Mouse (Mus musculus): Measurements from ENCODE around the gene St3gal3.

St3gal3 gene

DNA sequence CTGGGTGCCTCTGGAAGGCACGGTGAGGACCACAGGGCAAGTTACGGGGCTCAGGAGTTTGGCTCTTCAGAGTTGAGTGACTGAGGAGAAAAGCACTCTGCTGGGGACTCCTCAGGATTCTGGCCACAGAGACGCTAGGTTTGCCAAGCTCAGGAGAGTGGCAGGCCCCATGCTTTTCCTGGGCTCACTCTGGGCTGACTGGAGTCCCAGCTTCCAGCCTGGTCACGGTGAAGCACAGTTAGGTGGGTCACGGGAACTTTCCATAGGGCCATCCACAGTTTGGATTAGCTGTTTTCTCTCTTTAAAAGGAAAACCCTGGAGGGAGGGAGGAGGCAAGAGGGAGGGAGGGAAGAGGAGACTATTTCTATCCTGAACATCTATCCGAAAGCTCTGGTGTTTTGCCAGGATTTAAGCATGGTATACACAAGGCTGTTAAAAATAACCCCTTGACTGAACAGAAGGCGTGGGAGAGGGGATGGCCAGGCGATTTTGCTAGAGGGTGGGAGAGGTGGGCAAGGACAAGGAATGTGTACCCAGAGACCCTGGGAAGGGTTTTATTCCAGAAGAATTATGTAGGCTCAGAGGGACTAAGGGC lies 149.6 kb downstream of the St3gal3 start:
- DNase-seq (ENCODE audit: low read depth, low spot score) = no peak

DNA sequence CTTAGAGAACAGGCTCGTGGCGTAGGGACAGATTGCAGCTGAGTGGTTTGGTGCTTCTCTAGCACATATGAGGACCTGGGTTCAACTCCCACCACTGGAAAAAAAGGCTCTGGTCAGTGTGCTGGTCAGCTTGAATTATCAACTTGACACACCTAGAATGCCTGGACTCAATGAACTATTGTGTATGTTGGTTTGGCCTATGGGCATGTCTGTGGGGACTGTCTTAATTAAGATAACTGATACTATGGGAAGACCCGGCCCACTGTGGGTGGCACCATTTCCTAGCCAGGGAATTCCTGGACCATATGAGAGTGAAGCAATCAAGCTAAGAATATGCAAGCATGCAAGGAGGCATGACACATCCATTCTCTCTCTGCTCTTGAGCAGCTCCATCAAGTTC lies 150.5 kb downstream of the St3gal3 start:
- no peak for DNase-seq (ENCODE audit: low read depth, low spot score)

DNA sequence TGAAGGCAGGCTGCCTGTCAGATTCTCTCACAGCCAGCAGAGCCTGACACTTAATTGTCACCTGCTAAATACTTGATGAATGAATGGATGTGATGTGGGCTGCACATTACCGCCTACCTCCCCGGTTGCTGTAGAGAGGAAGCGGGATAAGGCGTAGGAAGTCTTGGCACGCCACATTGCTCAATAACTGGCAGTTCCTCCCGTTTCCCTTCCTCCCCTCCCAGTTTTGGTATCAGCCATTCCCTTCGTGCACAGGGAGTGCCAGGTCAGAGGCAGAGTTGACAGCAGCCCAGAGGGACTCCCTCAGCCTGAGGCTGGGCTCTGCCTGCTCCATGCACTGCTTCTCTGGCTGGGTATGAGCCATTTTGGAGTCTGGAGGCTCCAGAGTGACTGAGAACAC lies 152.0 kb downstream of the St3gal3 start:
- DNase-seq (ENCODE audit: low read depth, low spot score) = no peak

DNA sequence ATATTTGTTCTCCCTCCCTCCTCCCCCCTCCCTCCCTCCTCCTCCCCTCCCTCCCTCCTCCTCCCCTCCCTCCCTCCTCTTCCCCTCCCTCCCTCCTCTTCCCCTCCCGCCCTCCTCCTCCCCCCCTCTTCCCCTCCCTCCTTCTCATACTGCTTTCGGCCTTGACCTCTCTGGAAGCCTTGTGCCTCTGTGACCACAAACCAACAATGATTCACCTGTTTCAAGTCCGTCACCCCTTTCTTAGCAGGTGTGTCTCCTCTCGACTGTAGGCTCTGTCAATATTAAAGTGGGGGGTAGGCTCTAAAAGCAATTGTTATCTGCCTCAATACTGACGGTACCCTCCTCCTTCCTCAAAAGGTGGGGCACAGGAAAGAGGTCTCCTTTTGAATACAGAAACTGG lies 153.2 kb downstream of the St3gal3 start:
- no peak for DNase-seq (ENCODE audit: low read depth, low spot score)

DNA sequence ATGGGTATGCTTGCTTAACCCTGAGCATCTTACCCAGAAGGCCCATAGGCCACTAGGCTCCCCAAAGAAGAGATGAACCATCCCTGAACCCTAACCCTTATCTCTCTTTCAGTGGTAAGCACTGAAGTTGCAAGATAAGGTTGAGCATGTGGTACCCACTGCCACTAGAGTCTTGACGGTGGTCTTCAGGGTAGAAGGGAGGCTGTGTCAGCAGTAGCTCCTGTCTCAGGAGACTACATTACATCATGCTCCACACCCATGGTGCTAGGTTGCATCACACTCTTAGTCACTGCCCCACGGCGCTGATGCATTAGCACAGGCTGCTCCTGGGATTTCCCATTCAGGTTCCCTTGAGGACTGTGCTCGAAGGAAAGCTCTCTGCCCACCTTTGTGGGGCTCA lies 154.6 kb downstream of the St3gal3 start:
- DNase-seq (ENCODE audit: low read depth, low spot score) = no peak

DNA sequence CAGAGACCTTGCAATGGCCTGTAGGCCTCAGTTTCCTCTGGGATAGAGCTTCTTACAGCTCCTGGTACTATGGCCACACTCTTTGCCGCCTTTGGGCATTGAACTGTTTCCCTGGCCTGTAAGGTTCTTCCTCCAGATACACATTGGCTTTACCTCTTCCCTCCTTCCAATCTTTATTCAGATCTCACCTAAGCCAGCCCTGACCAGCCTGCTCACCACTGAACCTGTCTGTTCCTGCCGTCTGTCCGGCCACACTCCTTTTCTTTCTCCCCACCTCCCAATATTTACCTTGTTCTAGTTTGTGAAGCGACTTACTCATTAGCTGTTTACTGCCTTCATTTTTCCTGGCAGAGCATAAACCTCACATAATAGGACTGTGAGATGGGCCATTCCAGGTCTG lies 155.5 kb downstream of the St3gal3 start:
- DNase-seq (ENCODE audit: low read depth, low spot score) = no peak

DNA sequence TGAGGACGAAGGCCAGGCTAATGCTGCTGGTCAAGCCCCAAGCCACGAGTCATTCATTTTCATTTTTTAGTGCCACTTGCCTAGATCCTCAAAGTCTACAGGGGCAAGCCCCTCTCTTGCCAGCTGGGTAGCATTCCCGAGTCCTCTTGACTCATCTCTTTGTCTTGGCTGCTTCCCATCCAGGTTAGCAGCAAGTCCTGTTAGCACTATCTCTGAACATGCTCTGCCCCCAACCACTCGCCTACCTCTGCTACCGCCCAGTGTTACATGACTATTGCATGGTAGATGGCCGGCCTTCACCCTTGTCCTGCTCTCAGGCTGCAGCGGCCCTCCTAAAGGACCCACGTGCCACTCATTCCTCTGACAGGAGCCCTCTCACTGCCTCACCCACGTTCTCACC lies 156.4 kb downstream of the St3gal3 start:
- DNase-seq (ENCODE audit: low read depth, low spot score) = no peak

DNA sequence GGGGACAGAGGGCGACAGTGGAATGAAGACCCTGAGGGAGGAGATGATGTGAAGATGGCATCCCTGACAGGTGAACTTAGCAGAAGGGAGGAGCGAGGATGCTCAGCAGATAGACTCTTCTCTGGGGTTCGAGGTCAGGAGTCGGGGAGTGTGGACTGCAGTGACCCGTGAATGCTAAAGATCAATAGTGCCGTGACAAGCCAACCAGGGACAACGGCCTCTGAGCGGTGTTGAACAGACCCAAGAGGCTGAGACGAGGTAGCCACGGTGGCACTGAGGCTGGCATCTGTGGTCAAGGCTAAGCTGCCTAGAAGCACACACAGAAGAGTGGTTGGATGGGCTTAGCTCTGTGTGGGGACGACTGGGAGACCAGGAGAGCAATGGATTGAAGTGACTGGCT lies 156.9 kb downstream of the St3gal3 start:
- no peak for DNase-seq (ENCODE audit: low read depth, low spot score)

DNA sequence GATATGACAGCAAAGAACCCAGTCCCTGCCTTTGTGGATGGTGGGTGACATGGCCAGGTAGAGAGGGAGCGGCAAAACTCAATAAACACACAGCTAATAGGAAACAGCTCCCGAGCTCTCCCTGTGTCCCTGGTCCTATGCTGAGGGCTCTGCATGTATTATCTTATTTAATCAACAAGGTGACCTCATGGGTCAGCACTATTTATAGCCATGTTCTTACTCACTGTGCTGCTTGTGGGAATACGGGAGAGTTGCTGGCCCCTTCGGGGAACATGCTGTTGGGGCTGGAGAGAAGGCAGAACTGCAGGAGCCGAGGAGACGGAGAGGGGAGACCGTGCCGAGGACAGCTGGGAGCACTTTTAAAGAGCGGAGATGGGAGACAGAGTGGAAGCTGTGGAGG lies 157.3 kb downstream of the St3gal3 start:
- DNase-seq (ENCODE audit: low read depth, low spot score) = no peak

DNA sequence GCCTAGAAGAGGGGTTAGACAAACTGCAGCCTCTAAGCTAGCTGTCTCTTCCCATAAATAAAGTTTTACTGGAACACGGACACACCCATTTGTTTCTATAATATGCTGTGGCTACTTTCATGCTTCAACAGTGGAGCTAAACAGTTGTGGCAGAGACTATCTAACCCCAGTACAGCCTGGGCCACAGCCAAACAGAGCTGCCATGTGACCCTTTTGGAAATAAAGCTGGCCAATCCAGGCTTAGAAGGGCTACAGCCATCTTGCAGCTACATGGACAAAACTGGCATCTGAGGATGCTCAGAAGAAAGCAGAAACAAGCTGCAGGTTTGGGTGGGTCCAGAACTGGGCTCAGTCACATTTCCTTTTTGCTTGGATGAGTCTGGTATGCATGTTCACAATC lies 158.9 kb downstream of the St3gal3 start:
- DNase-seq (ENCODE audit: low read depth, low spot score) = no peak

DNA sequence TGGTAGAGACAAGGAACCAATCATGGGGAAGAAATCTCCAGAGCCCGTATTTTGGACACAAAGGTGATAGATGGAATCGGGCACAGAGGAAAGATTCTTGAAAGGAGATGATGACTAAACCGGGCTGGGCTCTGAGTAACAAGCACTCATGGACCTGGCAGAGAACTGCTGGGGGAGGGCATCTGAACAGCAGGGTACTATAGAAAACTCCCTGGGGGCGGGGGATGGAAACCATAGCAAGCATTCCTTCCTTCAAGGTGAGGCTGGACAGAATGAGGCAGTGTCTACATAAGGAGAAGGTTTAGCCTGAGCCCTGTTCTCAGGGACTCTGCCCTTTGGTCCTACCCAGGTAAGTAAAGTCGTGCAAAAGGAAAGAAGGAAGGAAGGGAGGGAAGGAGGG lies 160.0 kb downstream of the St3gal3 start:
- no peak for DNase-seq (ENCODE audit: low read depth, low spot score)

DNA sequence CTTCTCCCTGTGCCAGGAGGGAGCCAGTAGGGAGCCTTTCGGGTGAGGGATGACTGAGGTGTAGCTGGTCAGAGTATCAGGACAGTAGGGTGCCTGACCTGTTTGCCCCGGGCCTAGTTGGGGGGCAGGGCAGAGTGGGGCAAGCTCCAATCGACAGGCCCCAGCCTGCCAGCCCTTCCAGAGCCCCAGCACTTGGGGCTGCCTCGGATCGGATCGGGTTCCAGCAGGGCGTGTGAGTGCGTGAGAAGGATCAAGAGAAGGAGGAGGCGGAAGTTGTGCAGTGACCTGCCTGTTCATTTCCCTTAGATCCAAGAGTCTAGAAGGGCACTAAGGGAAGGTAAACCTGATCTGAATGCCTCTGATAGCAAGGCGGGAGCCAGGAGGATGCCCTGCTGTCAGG lies 161.7 kb downstream of the St3gal3 start:
- DNase-seq (ENCODE audit: low read depth, low spot score) = no peak

DNA sequence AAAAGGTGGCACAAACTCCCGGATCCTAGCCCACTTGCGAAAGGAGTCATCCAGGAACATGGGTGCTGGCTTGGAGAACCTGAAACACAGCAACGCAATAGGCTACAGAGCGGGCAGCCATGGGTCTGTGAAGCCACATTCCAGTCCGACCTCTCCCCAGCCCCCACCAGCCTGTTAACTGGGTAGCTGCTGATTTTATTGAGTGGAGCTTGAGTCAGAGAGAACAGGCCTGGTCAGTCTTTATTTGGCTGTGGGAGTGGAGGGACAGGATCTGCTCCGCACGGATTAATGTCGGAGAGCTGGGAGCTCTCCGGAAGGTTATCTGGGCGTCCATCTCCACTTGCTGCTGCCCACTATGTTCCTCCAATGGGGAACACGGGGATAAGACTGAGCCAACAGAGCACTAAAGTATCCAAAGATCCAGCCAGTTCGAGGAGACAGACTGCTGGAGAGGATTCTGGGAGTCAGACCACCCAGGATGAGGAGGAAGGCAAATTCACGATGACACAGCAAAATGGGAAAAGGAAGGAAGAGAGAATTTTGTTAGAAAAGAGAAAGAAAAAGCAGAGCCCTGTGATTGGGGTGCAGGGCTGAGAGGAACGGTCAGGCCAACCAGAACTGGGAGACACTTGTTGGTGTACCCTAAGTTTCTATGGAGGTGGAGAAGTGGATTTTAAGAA lies 170.2 kb downstream of the St3gal3 start:
- DNase-seq (ENCODE audit: low read depth, low spot score) = no peak

DNA sequence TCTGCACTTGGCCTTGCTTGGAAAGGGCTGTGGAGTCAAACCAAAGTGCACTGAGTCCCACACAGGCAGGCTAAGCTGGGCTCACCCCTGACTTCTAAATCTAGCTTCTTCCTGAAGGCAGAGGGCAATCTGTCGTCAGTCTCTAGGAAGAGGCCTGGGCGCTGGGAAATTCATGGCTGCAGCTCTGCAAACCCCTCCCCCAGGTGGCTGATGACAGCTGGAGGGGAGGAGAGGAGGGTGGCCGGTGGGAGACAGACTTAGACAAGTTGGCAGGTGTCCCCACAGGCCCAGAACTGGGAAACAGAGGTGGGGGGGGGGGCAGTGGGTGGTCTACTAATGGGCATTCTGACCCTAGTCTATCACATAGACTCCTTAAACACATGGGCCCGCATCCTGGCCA lies 177.2 kb downstream of the St3gal3 start:
- no peak for DNase-seq (ENCODE audit: low read depth, low spot score)

DNA sequence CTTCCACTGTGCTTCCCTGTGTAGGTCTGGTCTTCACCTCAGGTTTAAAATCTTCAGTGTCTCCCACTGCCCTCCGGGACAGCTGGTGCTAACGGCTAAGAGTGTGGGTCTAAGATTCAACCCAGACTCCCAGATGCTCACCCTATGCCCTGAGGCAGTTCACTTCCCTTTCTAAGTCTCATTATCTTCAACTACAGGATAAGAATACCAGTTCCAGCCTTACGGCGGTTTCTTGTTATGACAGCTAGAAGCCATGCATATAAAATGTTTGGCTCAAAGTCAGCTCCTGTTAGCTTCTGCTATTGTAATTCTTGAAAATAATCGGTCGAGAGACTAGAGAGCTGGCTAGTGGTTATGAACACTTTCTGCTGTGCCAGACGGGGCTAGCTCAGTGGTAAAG lies 187.2 kb downstream of the St3gal3 start:
- no peak for DNase-seq (ENCODE audit: low read depth, low spot score)

DNA sequence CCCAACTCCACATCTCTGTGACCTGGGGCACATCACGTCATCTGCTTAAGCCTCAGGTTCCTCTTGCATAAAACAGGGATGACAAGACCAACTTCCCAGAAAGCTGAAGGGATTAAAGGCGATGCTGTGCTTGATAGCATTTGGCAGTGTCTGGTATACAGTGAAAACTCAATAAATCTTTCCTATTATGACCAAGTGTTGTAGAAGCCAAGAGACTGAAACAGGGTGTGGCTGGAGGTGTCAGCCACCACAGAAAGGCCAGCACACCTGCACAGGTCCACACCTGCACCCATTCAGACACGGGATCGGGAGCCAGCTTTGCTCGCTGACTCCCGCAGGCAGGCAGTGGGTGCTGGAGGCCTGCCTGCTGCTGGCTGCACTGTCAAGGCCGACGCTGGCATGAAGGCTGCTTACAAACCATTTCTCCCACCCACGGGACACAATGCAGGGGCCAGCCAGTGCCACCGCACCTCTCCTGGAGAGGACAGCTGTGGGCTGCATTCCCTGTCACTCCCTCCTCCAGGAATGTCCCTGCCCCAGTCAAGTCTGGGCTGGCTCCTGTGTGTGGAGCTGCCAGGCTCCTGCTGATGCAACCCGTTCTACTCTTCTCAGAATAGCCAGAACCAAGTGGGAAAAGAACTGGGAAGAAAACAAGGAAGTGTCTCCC lies 187.9 kb downstream of the St3gal3 start:
- DNase-seq (ENCODE audit: low read depth, low spot score) = no peak

DNA sequence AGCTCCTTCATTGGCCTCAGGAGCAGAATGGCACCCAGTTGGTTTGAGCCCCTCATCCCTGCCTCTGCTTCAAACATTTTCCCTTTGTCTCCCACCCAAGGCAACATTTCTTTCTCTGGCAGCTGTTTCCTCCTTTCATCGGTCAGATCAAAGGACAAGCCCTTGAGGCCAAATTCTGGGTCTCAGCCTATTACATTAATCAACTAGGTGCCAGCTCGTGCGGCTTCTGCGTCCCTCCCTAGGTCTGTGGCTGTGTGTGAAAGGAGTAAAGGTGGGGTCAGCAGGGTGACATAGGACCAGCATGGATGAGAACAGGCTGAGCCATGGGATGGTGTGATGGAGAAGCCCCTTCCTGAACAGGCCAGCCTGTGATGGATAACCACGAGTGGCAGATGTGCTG lies 191.4 kb downstream of the St3gal3 start:
- DNase-seq (ENCODE audit: low read depth, low spot score) = no peak

DNA sequence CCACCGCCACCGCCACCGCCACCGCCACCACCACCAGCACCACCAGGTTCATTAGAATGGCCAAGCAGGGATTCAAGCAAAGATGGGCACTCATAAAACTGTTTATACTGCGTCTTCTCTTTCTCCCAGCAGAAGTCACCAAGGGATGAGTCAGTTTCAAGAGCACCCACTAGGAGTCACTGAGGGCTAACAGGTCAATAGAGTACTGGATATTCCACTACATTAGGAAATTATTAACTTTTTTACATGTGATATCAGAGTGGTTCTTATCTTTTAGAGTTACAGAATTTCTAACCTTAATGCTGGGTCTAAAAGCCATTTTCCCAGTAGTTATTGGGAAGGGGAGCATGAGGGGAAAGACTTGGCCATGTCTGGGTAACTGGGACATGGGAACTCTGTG lies 197.8 kb downstream of the St3gal3 start:
- no peak for DNase-seq (ENCODE audit: low read depth, low spot score)

DNA sequence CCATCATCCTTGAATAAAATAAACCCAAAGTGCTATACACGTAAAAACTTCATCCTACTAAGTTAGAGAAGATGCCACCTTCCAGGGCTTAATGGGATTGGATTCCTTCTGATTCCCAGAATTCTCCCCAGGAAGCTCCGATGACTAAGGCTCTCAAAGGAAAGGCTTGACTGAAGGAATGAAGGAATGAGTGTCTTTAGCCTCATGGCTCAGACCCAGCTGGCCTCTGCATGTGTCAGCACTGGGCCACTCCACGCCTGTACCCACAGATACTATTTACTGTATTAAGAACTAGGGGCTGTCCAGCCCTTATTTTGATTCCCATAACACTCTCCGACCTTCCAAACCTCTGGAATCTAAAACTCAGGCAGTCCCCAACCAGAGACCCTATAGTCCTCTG lies 200.6 kb downstream of the St3gal3 start:
- no peak for DNase-seq (ENCODE audit: low read depth, low spot score)

DNA sequence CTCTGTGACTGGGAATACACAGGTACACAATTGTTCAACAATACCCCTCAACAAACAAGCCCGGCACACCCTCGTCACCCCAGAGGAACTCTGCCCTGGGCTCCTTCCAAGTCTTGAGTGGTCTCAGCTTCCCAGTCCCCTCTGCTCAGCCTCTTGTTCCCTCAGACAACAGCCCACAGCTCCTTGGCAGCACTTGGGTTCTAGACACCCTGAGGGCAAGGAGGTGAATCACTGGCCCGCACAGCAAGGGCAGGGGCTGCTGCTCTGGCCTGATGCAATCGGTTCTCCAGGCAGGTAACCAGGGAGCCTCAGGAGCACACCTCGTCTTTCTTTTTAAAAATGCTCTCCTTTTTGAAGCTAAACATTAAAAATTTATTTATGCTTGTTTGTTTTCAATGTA lies 201.5 kb downstream of the St3gal3 start:
- no peak for DNase-seq (ENCODE audit: low read depth, low spot score)

DNA sequence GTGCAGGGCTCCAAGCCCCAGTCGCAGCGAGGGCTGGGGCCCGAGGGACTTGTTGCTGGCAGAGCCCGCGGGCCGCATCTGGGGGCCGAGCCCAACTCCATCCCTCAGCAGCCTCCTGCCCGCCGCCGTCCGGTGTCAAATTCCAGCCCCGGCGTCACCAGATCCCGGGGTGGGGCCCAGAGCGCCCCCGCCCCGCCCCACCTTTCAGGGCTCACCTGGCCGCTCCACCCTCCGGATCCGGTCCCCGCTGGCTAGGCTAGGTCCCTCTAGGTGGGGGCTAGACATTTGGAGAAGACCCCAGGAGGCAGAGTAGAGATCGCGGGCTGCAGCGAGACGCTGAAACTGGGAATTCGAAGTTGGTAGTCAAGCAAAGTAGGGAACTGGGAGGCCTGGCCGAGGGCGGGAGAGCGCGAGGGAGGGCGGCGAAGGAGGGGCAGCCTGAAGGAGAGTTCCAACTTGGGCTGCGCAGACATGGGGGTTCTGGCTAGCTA lies 205.3 kb downstream of the St3gal3 start, which contains the start of gene Artn:
TSS of gene Artn (minus strand) at position 373 of the 491 bp plus-strand sequence.
- no peak for DNase-seq (ENCODE audit: low read depth, low spot score)

DNA sequence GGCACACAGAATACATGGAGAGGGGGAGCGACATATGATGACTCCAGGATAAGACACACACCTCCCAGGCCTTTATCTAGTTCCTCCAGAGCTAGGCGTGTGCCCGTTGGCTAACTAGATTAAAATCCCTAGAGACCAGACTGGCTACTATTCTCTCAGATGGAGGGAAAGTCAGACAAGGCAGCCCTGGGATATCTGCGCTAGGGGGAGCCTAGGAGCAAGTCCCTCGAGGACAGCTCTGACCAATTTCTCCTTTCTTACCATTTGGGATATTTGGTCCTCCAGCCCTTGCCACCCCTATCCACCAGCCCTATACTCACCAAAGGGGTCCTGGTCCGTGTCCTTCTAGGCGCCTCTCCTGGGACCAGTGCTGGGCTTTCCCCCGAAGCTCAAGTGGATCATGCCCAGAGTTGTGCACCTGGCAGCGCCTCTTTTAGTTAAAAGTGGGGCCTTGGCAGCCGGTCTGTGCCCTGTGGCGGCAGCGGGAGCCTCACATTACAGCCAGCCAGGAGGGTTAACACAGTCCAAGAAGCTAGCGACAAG lies 205.9 kb downstream of the St3gal3 start:
- DNase-seq (ENCODE audit: low read depth, low spot score) = no peak

DNA sequence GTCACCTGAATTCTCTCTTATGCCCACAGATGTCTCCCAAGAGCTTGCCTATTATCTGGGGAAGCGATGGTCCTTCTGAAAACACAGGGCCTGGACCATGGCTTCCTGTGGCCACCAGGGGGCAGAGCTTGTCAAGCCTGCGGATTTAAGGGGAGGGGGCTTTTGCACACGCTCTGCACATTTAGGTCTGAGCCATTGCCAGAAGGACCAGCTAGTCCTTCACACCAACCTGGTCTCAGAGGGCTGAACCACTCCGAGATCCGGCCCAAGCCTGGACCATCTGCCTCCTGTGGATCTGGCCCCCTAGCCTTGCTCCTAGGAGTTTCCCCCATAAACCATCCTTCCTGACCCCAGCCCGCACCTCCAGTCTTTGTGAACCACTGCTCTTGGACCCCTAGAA lies 206.5 kb downstream of the St3gal3 start:
- peak; percentile 59 for DNase-seq (ENCODE audit: low read depth, low spot score)

All from embryo, embryonic 11.5 days (tissue).